Mouse (Mus musculus) retina, postnatal 7 days (tissue): Measurements from ENCODE around the gene Cbln1.

Experiments
- DNase-seq: peaks from one replicate; pipeline ENCODE4 v3.0.0-alpha.2; 2012; ENCODE audit warnings: low read depth, low spot score

The Cbln1 gene

DNA sequence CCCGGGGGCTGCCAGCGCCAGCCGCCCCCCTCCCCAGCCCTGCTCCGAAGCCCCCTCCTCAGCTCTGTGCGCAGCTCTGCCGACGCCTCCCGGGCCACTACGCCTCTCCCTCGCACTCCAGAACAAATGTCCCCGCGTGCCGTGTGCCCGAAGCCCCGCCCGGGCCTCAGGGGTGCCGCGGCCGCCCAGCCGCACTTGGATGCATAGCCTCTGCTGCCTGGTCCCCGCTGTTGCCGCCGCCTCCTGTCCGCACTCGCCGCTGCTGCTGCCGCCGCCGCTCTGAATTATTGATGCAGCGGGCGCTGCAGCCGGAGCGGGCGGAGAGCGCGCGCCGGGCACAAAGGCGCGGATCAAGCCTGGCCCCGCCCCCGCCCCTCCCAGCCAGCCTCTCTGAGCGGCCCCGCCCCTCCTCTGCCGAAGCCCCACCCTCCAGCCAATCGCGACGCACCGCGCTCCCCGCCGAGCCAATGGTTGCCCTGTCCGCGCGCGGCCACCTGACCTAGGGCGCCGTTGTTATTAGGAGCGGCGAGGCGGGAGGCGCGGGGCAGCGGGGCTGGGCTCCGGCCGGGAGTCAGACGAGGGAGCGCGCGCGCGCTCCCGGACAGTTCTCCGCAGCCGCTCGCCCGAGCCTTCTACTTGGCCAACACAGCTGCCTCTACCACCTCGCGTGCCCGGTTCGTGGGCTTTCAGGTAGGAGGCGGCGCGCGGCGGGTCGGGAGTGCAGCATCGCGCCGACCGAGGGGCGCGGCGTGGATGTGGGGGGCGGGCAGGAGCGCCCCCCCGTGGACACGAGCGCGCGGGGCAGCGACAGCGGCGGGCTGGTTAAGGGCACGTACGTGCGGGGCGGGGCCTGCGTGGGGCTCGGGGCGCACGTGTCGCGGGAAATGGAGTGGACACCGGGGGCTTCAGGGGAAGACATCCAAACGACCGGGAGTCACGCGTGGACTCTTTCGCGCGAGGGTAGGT is at the start of gene Cbln1:
Gene Cbln1 (minus strand): TSS at position 339 of the 966 bp plus-strand sequence.
- DNase-seq, result peak; percentile 93

DNA sequence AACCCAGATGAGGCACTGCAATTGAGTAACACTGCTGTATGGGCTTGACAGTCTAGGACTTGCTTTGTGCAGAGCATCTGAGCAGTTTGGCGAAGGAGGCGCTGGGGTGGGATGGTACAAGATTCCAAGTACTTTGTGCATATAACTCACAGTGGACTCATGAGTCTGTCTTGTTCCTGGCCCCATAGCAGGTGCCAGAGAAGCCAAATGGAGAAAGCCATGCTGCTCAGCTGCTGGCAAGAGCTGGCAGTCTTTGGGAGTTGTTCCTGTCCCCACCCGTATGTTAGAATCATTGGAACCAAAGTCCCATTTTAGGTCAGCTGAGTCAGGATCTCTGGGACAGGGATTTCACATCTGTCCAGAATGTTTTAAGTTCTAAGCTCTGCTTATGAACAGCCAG is 44.7 kb upstream of the Cbln1 start:
- DNase-seq, result no peak

DNA sequence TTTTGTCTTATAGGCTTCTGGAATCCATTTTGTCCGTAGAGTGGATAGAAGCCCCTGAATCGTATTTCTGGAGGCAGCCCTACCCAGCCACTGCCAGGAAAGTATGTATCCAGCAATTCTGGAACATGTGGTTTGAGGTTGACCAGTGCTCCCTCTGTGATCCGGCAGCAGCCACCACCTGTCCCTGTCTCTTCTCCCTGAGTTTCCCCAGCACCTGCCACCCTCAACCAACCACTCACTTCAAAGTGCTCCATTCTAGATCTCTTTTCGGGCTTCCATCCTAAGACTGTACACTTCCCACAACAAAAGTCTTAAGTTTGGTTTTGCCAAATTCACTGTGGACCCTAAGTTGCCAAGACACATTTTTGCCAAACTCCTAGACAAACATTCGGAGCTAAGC is 41.4 kb upstream of the Cbln1 start:
- no peak for DNase-seq

DNA sequence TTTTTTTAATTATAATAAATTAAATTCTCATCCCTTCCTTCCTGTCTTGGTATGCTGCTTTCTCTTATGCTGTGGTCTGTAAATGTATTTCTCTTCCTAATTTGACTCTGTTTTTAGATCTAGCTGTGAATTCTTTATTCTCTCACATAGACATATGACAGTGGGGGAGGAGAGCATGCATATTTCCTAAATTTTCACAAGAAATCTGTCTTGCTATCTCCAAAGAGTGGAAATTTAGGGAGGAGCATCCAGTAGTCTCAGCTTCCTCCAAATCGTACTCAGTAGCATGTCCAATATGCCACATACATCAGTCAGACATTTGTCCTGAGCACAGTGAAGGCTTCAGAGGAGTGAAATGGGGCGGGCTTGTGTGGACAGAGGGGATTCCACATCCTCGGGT is 40.9 kb upstream of the Cbln1 start:
- DNase-seq, result no peak

DNA sequence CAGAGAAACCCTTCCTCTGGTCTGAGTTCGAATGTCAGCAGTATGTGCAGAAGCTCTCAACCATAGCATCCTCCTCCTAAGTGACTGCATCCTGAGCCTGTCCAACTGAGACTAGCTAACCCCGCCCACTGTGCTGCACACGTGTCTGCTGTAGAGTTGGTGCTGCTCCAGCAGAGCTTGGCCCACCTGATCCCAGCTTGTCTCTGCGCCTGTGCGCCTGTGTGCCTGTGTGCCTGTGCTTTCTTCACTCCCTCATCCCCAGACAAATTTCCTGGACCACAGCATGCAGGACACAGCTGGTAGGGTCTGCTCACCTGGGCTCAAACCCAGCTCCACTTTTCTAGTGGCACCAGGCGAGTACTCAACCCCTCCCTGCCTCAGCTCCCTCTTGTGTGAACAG is 40.2 kb upstream of the Cbln1 start:
- no peak for DNase-seq

DNA sequence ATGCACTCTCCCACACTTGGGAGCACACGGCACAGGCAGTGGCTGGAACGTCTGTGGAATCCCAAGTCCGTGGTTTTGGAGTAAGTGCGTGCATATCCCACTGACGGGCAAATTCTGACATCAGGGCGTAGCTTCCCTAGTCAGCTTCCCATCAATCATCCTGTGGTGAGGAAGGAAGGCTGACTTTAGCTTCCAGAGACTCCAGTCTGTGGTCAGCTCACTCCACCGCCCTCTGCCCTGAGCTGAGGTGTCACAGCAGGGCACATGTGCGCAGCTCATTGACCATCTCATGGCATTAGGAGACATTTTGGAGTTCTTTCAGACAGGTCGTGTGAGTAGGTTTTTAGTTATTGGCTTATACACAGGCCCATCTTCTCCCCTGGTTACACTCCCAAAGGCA is 34.6 kb upstream of the Cbln1 start:
- DNase-seq, result no peak

DNA sequence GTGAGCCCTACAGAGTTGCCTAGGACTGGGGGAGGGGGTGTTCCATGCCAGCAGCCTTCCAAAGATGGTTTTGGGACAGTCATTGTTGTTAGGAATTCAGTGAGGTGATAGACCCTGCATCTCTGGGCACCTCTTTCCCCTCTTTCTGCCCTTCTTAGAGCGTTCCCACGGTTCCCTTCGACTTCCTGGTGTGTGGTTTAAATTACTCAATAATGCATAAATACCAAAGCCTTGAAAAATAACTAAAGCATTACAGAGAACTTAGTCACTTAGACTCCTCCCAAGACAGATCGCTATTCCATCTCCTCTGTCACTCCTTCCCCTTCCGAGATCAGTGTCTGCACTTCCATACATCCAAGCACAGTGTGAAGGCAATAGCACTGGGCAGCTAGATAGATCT is 32.0 kb upstream of the Cbln1 start:
- no peak for DNase-seq

DNA sequence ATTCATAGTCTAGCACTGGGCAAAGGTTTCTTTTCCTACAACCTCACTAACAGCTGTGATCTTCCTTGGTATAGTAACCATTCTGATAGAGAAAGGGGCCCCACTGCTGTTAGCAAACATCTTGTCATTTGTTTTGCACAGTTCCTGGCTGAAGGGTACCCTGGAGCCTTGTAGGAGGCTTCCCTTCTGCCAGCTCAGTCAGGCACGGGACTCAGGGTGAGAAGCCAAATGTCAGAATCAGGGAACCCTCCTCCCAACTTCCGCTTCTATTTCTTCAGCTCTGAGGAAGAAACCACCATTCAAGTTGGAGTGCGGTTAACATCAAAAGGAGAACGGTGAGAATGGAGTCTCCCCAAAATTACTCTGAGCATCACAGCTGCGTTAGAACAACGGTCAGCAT is 30.3 kb upstream of the Cbln1 start:
- no peak for DNase-seq

DNA sequence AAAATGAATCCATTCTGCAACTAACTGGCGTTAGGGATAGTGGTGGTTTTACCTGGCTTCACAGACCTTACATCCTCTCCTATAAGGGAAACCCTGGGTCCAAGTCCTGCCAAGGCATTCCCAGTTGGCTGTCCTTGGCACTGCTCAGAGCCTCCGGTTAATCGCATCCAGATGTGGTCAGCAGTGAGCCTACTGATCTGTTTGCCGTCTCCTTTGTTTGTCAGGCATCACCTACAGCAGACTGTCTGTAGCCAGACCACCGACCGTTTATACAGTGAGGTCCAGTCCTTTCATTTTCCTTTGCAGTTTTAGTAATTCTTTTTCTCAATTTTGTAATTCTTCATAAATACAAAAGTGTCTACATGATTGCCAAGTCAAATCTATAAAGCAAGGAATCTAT is 25.2 kb upstream of the Cbln1 start:
- no peak for DNase-seq

DNA sequence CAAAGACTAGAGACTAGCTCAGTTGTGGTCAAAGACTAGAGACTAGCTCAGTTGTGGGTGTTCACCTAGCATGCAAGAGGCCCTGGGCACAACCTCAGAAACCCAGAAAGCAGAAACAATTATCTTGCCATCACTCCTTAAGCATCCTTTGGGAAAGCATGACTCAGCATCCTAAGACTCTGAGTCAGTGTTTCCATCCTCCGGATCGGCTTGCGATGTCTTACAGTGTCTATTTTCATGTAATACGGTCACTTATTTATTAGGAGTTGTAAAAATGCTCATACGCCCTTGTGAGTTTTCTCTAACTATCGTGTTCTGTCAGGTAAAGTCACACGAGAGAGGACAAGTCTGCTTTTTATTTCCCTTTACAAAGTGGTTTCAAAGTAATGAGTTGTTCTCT is 24.1 kb upstream of the Cbln1 start:
- no peak for DNase-seq

DNA sequence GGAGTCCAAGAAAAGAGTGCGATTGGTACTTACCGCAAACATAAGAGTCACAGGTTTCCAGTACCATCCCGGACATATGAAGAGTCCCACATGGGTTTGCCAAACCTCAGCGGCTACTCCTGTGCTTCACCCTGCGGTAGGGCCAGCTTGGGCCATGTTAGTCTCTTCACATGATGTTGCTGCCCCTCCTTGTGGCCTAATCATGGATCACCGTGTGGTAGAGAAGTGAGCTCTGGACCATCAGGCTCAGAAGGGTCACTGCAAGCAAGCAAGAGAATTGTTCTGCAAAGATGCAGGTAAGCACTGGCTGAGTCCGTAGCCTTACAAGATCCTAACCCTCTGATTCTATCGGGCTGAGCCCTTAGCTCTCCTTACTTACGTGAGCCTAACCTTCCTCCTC is 22.5 kb upstream of the Cbln1 start:
- no peak for DNase-seq

DNA sequence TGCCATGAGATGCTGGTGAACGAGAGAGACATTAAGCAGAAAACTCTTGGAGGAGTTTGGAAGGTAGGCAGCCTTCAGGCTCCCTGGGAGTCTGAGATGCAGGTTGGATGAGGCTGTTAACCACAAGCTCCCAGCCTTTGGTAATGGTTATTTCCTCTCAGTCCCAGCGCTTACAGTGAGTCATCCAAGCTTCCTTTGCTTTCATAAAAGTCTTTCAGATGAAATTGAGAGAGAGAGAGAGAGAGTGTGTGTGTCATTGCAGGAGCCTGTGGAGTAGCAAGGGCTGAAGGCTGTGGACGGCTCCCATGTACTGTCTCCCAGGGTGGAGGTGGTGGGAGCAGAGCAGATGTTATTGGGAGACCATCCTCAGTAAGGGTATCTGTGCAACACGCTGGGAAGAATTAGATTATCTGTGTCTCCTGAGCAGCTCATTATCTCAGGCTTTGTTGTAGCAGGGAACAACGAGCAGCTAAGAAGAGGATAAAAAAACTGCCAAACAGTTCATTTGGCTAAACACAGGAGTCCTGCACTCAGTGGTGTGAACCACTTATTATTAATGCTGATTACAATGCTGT is 17.5 kb upstream of the Cbln1 start:
- DNase-seq, result no peak

DNA sequence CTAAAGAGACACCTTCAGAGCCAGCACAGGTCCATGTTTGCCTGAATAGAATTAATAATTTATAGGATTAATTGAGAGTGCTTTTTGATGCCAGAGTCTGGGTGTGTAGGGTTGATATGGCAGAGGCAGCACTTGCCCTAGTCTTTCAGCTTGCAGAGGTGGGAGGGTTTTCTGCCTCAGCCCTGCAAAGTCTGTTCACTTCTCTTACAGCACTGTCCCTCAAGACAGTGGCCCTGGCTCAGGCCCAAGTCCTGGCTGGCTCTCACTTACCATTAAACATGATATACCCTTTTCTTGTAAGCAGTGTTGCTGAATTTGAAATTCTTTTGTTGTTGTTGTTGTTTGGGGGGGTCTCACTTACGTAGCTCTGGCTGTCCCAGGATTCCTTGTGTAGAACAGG is 9.0 kb upstream of the Cbln1 start:
- DNase-seq, result no peak

DNA sequence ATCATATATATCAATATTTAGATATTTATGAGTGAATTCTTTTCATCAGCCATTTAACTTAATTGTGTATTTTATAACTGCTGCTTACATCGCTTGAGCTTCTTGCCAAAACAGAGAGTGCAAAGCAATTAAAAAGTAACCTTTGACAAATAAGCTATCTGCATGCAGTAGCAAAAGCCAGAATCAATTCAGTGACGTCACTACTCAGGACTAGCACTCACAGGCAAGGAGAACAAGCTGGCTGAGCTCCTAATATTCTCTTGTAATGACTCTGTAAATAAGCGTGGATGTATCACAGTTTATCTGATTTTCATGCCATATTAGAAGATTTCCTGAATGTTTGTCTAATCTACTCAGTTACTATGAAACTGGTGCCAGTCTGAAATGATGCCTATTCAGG is 5.8 kb upstream of the Cbln1 start:
- no peak for DNase-seq

DNA sequence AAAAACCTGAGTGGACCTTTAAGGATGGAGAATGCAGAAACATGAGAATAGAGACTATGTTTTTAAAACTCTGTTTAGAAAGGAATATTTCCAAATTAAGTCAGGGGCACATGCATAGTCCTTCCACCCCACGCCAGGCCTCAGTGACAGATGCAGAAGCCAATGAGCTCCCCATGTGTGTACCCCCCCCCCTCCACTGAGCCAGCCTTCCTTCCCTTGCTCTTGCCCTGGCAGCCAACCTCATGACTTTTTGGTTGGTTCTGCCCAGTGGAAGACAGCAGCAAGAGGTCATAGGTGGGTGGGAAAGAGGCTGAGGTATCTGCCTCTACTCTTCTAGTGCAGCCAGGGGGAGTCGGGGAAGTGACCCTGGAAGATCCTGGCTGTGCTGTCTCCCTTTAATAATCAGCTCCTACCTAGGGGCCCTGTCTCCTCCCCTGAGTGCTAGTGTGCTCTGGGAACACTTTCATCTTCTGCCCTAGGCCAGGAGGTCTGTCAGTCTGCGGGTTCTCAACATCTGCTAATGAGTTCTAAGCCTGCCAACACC is 4.8 kb upstream of the Cbln1 start:
- DNase-seq, result no peak

DNA sequence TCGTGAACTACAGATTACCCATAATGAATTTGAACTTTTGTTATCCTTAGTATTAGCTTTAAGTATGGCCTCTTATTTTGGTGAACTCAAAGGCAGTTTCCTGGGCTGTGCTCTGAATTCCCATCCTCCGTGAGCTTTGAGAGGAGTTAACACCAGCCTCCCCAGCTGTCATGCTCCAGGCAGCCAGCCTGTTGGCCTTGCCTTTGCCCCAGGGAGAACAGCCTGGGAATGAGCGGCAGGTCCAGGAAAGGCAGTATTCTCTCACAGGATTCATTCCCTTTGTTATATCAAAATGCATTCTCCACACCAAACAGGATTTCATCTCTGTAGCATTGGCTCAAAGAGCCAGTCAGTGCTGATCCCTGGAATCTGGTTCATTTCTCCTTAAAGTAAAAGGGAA is 3.1 kb upstream of the Cbln1 start:
- DNase-seq, result no peak

DNA sequence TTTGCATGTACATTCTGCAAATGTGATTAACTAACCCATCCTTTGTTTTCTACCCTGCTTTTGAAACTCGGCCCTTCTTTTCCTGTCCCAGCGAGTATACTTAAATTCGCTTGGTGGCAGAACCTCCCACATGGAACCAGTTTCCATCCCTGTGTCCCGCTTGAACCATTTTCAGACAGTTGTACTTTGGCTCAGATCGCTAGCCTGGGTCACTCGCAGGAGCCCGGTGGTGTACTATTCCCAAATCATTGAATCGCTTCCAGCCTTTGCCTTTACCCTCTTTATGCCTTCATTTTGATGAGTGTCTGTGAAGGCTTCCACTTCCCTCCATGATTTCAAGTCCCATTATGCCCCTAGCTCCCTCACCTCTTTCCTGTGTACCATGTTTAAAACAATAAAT is 2.0 kb upstream of the Cbln1 start:
- DNase-seq, result no peak

DNA sequence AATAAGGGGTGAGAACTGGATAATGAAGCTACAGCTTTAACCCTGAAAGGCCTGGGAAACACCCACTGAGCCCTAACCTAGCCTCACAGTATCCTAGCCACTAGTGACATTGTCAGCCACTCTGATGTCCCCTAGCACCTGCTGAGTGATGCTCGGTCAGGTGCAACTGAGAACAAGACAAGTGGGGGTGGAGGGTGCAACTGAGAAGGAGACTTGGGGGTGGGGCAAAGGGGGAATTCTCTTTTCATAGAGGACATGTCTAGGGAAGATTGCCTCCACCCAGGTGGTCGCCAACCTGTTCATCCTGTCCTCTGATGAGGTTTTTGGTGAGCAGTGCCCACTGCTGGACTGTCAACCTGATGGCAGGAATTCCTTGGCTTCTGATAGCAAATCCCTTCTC is 1.5 kb upstream of the Cbln1 start:
- no peak for DNase-seq

DNA sequence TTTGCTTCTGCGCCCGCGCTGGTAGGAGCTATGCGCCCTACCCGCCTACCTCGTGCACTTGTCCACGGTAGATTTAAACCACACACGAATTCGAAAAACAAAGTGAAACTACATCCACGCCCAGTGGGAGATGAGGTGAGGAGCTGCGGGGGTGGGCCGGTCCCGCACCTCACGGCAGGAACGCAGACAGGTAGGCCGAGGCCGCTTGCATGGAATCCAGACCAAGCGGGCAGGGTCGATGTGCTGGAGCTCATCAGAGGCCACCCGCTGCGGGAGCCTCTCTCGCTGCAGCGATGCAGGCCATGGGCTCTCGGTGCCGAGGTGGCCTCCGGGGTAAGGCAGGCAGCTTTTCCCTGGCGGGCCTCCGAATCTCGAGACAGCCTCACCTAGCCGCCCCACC is 905 bp upstream of the Cbln1 start:
- DNase-seq, result no peak

DNA sequence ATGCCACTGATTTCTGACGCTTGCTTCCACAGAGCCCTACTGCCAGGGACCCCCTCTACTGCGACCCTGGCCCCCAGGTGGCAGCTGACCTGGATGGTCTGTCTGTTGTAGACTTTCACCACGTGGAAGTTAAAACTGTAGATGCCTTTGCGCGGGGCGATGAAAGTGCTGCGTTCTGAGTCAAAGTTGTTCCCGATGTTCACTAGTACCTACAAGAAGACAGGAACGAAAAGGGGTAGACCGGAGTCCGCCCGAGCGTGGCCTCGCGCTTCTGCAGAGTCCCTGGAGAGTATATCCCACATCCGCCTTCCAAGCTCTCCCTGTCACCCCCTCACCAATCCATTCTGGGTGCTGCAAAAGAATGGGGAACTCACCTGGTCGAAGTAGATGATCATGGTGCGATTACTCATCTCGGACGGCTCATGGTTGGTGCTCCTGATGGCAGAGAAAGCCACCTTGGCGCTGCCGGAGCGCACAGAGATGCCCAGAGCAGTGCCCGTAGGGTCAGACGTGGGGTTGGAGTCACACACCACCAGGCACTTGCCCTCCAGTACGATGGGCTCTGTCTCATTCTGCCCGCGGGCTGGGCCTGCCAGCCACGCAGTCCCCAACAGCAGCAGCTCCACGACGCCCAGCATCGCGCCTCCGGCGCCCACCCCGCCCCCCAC is 672 bp downstream of the Cbln1 start:
- DNase-seq, result no peak

DNA sequence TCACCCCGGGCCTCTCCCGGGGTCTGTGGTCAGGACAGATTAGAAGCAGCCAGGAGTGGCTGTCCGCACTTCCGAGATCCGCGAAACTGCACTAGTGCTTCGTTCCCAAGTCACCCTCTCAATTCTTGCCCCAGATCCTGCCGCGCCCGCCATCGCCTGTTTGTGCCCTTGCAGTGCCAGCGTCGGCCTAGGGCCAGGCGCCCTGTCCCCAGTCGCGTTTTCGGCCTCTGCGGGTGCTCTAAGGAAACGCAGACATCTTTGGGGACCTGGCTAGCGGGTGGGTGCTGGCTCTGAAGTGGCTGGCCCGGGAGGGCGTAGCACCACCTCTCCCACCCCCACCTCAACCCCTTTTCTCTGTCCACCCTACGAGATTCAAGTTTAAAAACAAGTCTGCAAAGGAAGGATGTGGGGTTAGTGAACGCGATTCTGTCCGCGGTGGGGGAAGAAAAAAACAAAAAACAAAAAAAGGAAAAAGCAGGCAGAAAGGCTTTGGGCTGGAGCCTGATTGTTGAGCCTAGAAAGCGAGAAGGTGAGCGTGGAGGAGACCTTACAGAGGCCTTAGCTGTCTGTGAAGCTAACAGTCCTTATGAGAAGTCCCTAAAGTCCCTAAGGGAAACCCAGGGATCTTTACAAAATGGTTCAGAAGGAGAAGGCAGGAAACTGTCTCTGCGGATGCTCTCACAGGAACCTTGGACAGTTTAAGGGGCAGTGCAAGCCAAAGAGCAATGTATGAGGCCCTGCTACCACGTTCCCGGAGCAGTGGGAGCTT is 1.4 kb downstream of the Cbln1 start:
- DNase-seq, result no peak
